Mouse (Mus musculus): ENCODE results near the gene Asphd2. TPM values are rescaled to one million over a fixed set of nuclear protein-coding genes. Genes with fewer than 3 reads are reported as not detected.
A peak's percentile ranks its signal among the peaks of the same experiment; 100 is the strongest.

The Asphd2 gene
- polyA plus RNA-seq, 1 experiment from 2014 or later, result 8.2 TPM

DNA sequence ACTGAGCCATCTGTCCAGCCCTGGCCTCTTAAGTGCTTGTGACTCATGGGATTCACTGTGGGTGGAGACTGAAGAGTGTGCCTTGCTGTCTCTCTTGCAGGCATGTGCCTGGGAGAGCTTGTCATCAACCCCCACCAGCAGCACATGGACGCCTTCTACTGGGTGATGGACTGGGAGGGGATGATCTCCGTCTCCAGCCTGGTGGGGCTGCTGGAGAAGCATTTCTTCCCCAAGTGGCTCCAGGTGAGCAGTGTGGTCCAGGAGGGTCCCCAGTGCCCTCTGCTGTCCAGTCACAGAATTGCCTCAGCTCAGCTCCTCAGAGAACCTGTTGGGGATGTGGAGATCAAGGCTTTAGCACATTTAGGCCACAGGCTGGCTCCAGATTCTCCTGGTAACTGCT lies 59.2 kb downstream of the Asphd2 start:
- no peaks in the 10 kb centered on the region for H3K9me3 ChIP-seq (ENCODE audit: control insufficient read depth, low read length)
- no peak overlapping the region for H3K4me3 ChIP-seq (ENCODE audit: low read length)
- H3K9ac ChIP-seq (ENCODE audit: low read depth, low read length), result no peak overlapping the region
- no peak overlapping the region for H3K4me2 ChIP-seq (replicated peaks; ENCODE audit: low read depth, low read length)
- no peak overlapping the region for H3K27ac ChIP-seq (ENCODE audit: low read depth, low read length)
- no peaks in the 10 kb centered on the region for H3K4me1 ChIP-seq (ENCODE audit: control insufficient read depth, insufficient read depth, low read length)
- no peaks in the 10 kb centered on the region for H3K27me3 ChIP-seq (ENCODE audit: control insufficient read depth, insufficient read depth, low read length)
- WGBS, result 25% methylated on average over 2 of the region's 2 CpGs
- peaks cover 88% of the 10 kb centered on the region for H3K36me3 ChIP-seq (ENCODE audit: control insufficient read depth, insufficient read depth, low read length)
- ATAC-seq (ENCODE audit: low FRiP score, low TSS enrichment), result 0 out of 2 replicates have a peak, but pooled peaks have one; percentile 25

Other genes starting within 250 kb of the Asphd2 start
- gene Cryba4, start 142.3 kb downstream of the Asphd2 start, polyA plus RNA-seq (2014; fragmentation: Nextera tagmentation; extraction: Ambion mirVana), result 0.83 and 1.4 TPM in 2 replicates
- 0.83 and 1.0 TPM in 2 replicates for gene Crybb1, start 139.1 kb downstream of the Asphd2 start, polyA plus RNA-seq (2014; fragmentation: Nextera tagmentation; extraction: Ambion mirVana)
- gene Tpst2, start 118.2 kb downstream of the Asphd2 start, polyA plus RNA-seq (2014; fragmentation: Nextera tagmentation; extraction: Ambion mirVana), result 39.9 and 50.3 TPM in 2 replicates
- 15.7 and 22.3 TPM in 2 replicates for gene Tfip11, start 68.5 kb downstream of the Asphd2 start, polyA plus RNA-seq (2014; fragmentation: Nextera tagmentation; extraction: Ambion mirVana)
- 46.0 and 47.0 TPM in 2 replicates for gene Srrd, start 51.8 kb downstream of the Asphd2 start, polyA plus RNA-seq (2014; fragmentation: Nextera tagmentation; extraction: Ambion mirVana)
- 35.4 and 37.6 TPM in 2 replicates for gene Hps4, start 51.8 kb downstream of the Asphd2 start, polyA plus RNA-seq (2014; fragmentation: Nextera tagmentation; extraction: Ambion mirVana)
- 0.12 and 0.41 TPM in 2 replicates for gene Gm6583, start 38.8 kb downstream of the Asphd2 start, polyA plus RNA-seq (2014; fragmentation: Nextera tagmentation; extraction: Ambion mirVana)
- gene Gm6588, start 54.6 kb upstream of the Asphd2 start, polyA plus RNA-seq (2014; fragmentation: Nextera tagmentation; extraction: Ambion mirVana), result not detected in 2 replicates
- gene Sez6l, start 182.3 kb upstream of the Asphd2 start, polyA plus RNA-seq (2014; fragmentation: Nextera tagmentation; extraction: Ambion mirVana), result 0.23 and 0.26 TPM in 2 replicates

Measured in kidney, embryonic 14.5 days (tissue).